Mouse (Mus musculus) intestine, embryonic 16.5 days (tissue): Measurements from ENCODE around the gene Gpr4. TPM values are rescaled to one million over a fixed set of nuclear protein-coding genes. Genes with fewer than 3 reads are reported as not detected.
A peak's percentile ranks its signal among the peaks of the same experiment; 100 is the strongest.

ENCODE experiments used
- ATAC-seq: fragments of 200-750 bp; cut with Nextera tagmentation; 2 replicates; pipeline ENCODE4 v1.8.0; 2017; ENCODE audit warnings: moderate TSS enrichment, moderate library complexity
- H3K27ac ChIP-seq: fragments of 300-500 bp; sonication (generic); 2 replicates; pipeline ENCODE4 v1.5.1; 2014; ENCODE audit warnings: mild to moderate bottlenecking, low read length
- H3K27me3 ChIP-seq: fragments of 300-500 bp; sonication (generic); replicated peaks from 2 replicates; pipeline ENCODE4 v1.6.1; 2014; ENCODE audit warnings: low read length, control low read depth, mixed read lengths; ENCODE audit not compliant: control insufficient read depth, insufficient read depth
- H3K36me3 ChIP-seq: fragments of 300-500 bp; sonication (generic); 2 replicates; pipeline ENCODE4 v1.6.1; 2014; ENCODE audit warnings: low read length, control low read depth; ENCODE audit not compliant: control insufficient read depth, insufficient read depth
- H3K4me1 ChIP-seq: fragments of 300-500 bp; sonication (generic); 2 replicates; pipeline ENCODE4 v1.6.1; 2014; ENCODE audit warnings: low read length, control low read depth, mixed read lengths; ENCODE audit not compliant: control insufficient read depth, insufficient read depth
- H3K4me2 ChIP-seq: fragments of 300-500 bp; sonication (generic); 2 replicates; pipeline ENCODE4 v1.6.1; 2014; ENCODE audit warnings: low read depth, low read length, control low read depth
- H3K4me3 ChIP-seq: fragments of 300-500 bp; sonication (generic); 2 replicates; pipeline ENCODE4 v1.5.1; 2014; ENCODE audit warnings: mild to moderate bottlenecking, low read length
- H3K9ac ChIP-seq: fragments of 300-500 bp; sonication (generic); 2 replicates; pipeline ENCODE4 v1.6.1; 2014; ENCODE audit warnings: low read depth, low read length
- H3K9me3 ChIP-seq: fragments of 300-500 bp; sonication (generic); 2 replicates; pipeline ENCODE4 v1.6.1; 2016; ENCODE audit warnings: low read length, control low read depth; ENCODE audit not compliant: control insufficient read depth
- WGBS: fragments of 180-500 bp; shearing (Covaris S2); extraction: QIAGEN DNeasy Blood & Tissue Kit; methylation state at CpG from one replicate; pipeline ENCODE4 v1.1.7; 2014; 5-methylcytosine and 5-hydroxymethylcytosine counted together
- polyA plus RNA-seq: library from polyadenylated mRNA; unstranded; fragments of >200 nt; fragmentation: Nextera tagmentation; extraction: Ambion mirVana; gene quantifications from 2 replicates; pipeline ENCODE4 v1.2.1, GENCODE M21; 2015

Gpr4 gene
- polyA plus RNA-seq, 1 experiment from 2014 or later: 1.6 TPM

- Histone ChIP-seq H3K27ac (peak overlapping the region; percentile 61; the same call in 1 of the 2 replicates), H3K4me3 (no peak overlapping the region), H3K4me2 (no peak overlapping the region), H3K9ac (no peak overlapping the region), H3K27me3 (no peaks in the 10 kb centered on the region), H3K9me3 (no peaks in the 10 kb centered on the region), H3K4me1 (peaks cover 38% of the 10 kb centered on the region), H3K36me3 (no peaks in the 10 kb centered on the region)
- WGBS: 95% methylated on average over 5 of the region's 5 CpGs
- ATAC-seq: no peak
These were observed 18.6 kb downstream of the Gpr4 start for GRCm38 (mm10) chr7:19230899-19231298.

- no peaks in the 10 kb centered on the region for H3K36me3 ChIP-seq
- H3K4me1 ChIP-seq: peaks cover 43% of the 10 kb centered on the region
- no peaks in the 10 kb centered on the region for H3K27me3 ChIP-seq
- H3K4me3 ChIP-seq: no peak overlapping the region
- no peak overlapping the region for H3K4me2 ChIP-seq
- 74% methylated on average over 3 of the region's 3 CpGs for WGBS
- H3K9ac ChIP-seq: no peak overlapping the region
- ATAC-seq: peak; percentile 4; the same call in 1 of the 2 replicates
- H3K9me3 ChIP-seq: no peaks in the 10 kb centered on the region
- H3K27ac ChIP-seq: peak overlapping the region; percentile 61
These were observed 19.5 kb downstream of the Gpr4 start for GRCm38 (mm10) chr7:19231849-19232248.

GRCm38 (mm10) chr7:19234652-19235051 is 22.3 kb downstream of the Gpr4 start:
- no peak overlapping the region for H3K9ac ChIP-seq
- H3K4me1 ChIP-seq: peaks cover 44% of the 10 kb centered on the region
- H3K36me3 ChIP-seq: no peaks in the 10 kb centered on the region
- H3K27ac ChIP-seq: peak overlapping the region; percentile 73
- no peaks in the 10 kb centered on the region for H3K9me3 ChIP-seq
- H3K27me3 ChIP-seq: no peaks in the 10 kb centered on the region
- no peak overlapping the region for H3K4me3 ChIP-seq
- ATAC-seq: no peak
- H3K4me2 ChIP-seq: no peak overlapping the region
- WGBS: 81% methylated on average over 5 of the region's 5 CpGs

- Histone ChIP-seq H3K4me3 (no peak overlapping the region), H3K4me2 (no peak overlapping the region), H3K36me3 (no peaks in the 10 kb centered on the region), H3K27me3 (no peaks in the 10 kb centered on the region), H3K4me1 (peaks cover 42% of the 10 kb centered on the region), H3K27ac (peak overlapping the region; percentile 73), H3K9ac (no peak overlapping the region), H3K9me3 (no peaks in the 10 kb centered on the region)
- 78% methylated on average over 2 of the region's 2 CpGs for WGBS
- ATAC-seq: peak; percentile 41
These were observed 22.8 kb downstream of the Gpr4 start for GRCm38 (mm10) chr7:19235092-19235671.

- 67% methylated on average over 2 of the region's 2 CpGs for WGBS
- H3K36me3 ChIP-seq: no peaks in the 10 kb centered on the region
- H3K4me3 ChIP-seq: no peak overlapping the region
- H3K9ac ChIP-seq: peak overlapping the region; percentile 37; the same call in 1 of the 2 replicates
- H3K9me3 ChIP-seq: no peaks in the 10 kb centered on the region
- H3K27me3 ChIP-seq: no peaks in the 10 kb centered on the region
- ATAC-seq: no peak
- peak overlapping the region; percentile 31; the same call in 1 of the 2 replicates for H3K27ac ChIP-seq
- no peak overlapping the region for H3K4me2 ChIP-seq
- H3K4me1 ChIP-seq: peaks cover 41% of the 10 kb centered on the region
These were observed 24.1 kb downstream of the Gpr4 start for GRCm38 (mm10) chr7:19236411-19236810.

GRCm38 (mm10) chr7:19238344-19238743 is 26.0 kb downstream of the Gpr4 start:
- Histone ChIP-seq H3K4me2 (no peak overlapping the region), H3K4me3 (no peak overlapping the region), H3K4me1 (peaks cover 31% of the 10 kb centered on the region), H3K27ac (no peak overlapping the region), H3K36me3 (no peaks in the 10 kb centered on the region), H3K9me3 (no peaks in the 10 kb centered on the region), H3K9ac (no peak overlapping the region), H3K27me3 (no peaks in the 10 kb centered on the region)
- WGBS: 96% methylated on average over 4 of the region's 4 CpGs
- no peak for ATAC-seq

- Histone ChIP-seq H3K4me1 (peaks cover 31% of the 10 kb centered on the region), H3K9me3 (no peaks in the 10 kb centered on the region), H3K27me3 (no peaks in the 10 kb centered on the region), H3K9ac (no peak overlapping the region), H3K36me3 (no peaks in the 10 kb centered on the region), H3K4me2 (no peak overlapping the region), H3K4me3 (no peak overlapping the region), H3K27ac (peak overlapping the region; percentile 62)
- ATAC-seq: peak; percentile 87
- 0% methylated on average over 1 of the region's 1 CpGs for WGBS
These were observed 27.1 kb downstream of the Gpr4 start for GRCm38 (mm10) chr7:19239423-19239822.

- no peak overlapping the region for H3K4me2 ChIP-seq
- H3K4me1 ChIP-seq: peaks cover 27% of the 10 kb centered on the region
- peak; percentile 53 for ATAC-seq
- no peak overlapping the region for H3K4me3 ChIP-seq
- no peaks in the 10 kb centered on the region for H3K9me3 ChIP-seq
- H3K36me3 ChIP-seq: peaks cover 5% of the 10 kb centered on the region; the same call in 1 of the 2 replicates
- H3K9ac ChIP-seq: no peak overlapping the region
- peak overlapping the region; percentile 62 for H3K27ac ChIP-seq
- no peaks in the 10 kb centered on the region for H3K27me3 ChIP-seq
- WGBS: 48% methylated on average over 4 of the region's 4 CpGs
These were observed 27.6 kb downstream of the Gpr4 start for GRCm38 (mm10) chr7:19239986-19240385.

- ATAC-seq: 0 out of 2 replicates have a peak, but pooled peaks have one; percentile 13
- Histone ChIP-seq H3K27me3 (no peaks in the 10 kb centered on the region), H3K9ac (0 out of 2 replicates have a peak overlapping the region, but pooled peaks have one; percentile 21), H3K4me3 (no peak overlapping the region), H3K27ac (peak overlapping the region; percentile 22; the same call in 1 of the 2 replicates), H3K36me3 (peaks cover 6% of the 10 kb centered on the region; the same call in 1 of the 2 replicates), H3K9me3 (no peaks in the 10 kb centered on the region), H3K4me2 (no peak overlapping the region), H3K4me1 (peaks cover 20% of the 10 kb centered on the region)
- 77% methylated on average over 8 of the region's 8 CpGs for WGBS
These were observed 28.6 kb downstream of the Gpr4 start for GRCm38 (mm10) chr7:19240905-19241463.
